Mouse (Mus musculus): Measurements from ENCODE around the gene Mkrn3. TPM values are rescaled to one million over a fixed set of nuclear protein-coding genes. Genes with fewer than 3 reads are reported as not detected.
A peak's percentile ranks its signal among the peaks of the same experiment; 100 is the strongest.

Gene Mkrn3
- 2.0 and 2.7 TPM in 2 replicates for polyA plus RNA-seq (2015; fragmentation: Nextera tagmentation; extraction: Ambion mirVana)

GRCm38 (mm10) chr7:62419493-62420360 lies at the start of gene Mkrn3:
TSS of gene Mkrn3 (minus strand) at chr7:62420139.
- peak; percentile 45; the same call in 1 of the 2 replicates for ATAC-seq (replicated peaks; ENCODE audit: extremely low read depth, insufficient read depth, low FRiP score)
- no peak within 1 kb of the TSS for H3K27ac ChIP-seq (ENCODE audit: low read length)
- H3K4me1 ChIP-seq (ENCODE audit: control insufficient read depth, insufficient read depth, low read length) = no peaks in the 10 kb centered on the region
- peak within 1 kb of the TSS; percentile 78 for H3K4me3 ChIP-seq (ENCODE audit: low read length)
- peak within 1 kb of the TSS; percentile 77 for H3K9ac ChIP-seq (ENCODE audit: low read length)
- H3K9me3 ChIP-seq (replicated peaks; ENCODE audit: control insufficient read depth, low read length) = peaks cover 4% of the 10 kb centered on the region
- H3K4me2 ChIP-seq (ENCODE audit: low read depth, low read length) = peak within 1 kb of the TSS; percentile 75
- WGBS = 18% methylated on average over 49 of the region's 49 CpGs
- H3K27me3 ChIP-seq (ENCODE audit: control insufficient read depth, insufficient read depth, low read length) = no peaks in the 10 kb centered on the region
- H3K36me3 ChIP-seq (ENCODE audit: control insufficient read depth, insufficient read depth) = no peaks in the 10 kb centered on the region

- peak within 1 kb of the TSS; percentile 78 for H3K4me2 ChIP-seq (ENCODE audit: low read depth, low read length)
- no peaks in the 10 kb centered on the region for H3K36me3 ChIP-seq (ENCODE audit: control insufficient read depth, insufficient read depth)
- peak; percentile 82 for ATAC-seq (replicated peaks; ENCODE audit: extremely low read depth, insufficient read depth, low FRiP score)
- H3K4me3 ChIP-seq (ENCODE audit: low read length) = peak within 1 kb of the TSS; percentile 59
- H3K4me1 ChIP-seq (ENCODE audit: control insufficient read depth, insufficient read depth, low read length) = 0 out of 2 replicates have a peak, but pooled peaks cover 2% of the 10 kb centered on the region
- 13% methylated on average over 79 of the region's 82 CpGs for WGBS
- no peaks in the 10 kb centered on the region for H3K27me3 ChIP-seq (ENCODE audit: control insufficient read depth, insufficient read depth, low read length)
- no peaks in the 10 kb centered on the region for H3K9me3 ChIP-seq (replicated peaks; ENCODE audit: control insufficient read depth, low read length)
- peak within 1 kb of the TSS; percentile 76 for H3K27ac ChIP-seq (ENCODE audit: low read length)
- H3K9ac ChIP-seq (ENCODE audit: low read length) = peak within 1 kb of the TSS; percentile 67
These were observed 44.2 kb upstream of the Mkrn3 start, which contains the start of gene Peg12 for GRCm38 (mm10) chr7:62463878-62464755. TSS of gene Peg12 (minus strand) at chr7:62464510.

- Histone ChIP-seq H3K4me2 (ENCODE audit: low read depth, low read length) (peak overlapping the region; percentile 78), H3K4me1 (ENCODE audit: control insufficient read depth, insufficient read depth, low read length) (0 out of 2 replicates have a peak, but pooled peaks cover 2% of the 10 kb centered on the region), H3K4me3 (ENCODE audit: low read length) (peak overlapping the region; percentile 59), H3K9me3 (replicated peaks; ENCODE audit: control insufficient read depth, low read length) (no peaks in the 10 kb centered on the region), H3K27me3 (ENCODE audit: control insufficient read depth, insufficient read depth, low read length) (no peaks in the 10 kb centered on the region), H3K27ac (ENCODE audit: low read length) (peak overlapping the region; percentile 76; the same call in 1 of the 2 replicates), H3K36me3 (ENCODE audit: control insufficient read depth, insufficient read depth) (no peaks in the 10 kb centered on the region), H3K9ac (ENCODE audit: low read length) (peak overlapping the region; percentile 67)
- 18% methylated on average over 55 of the region's 55 CpGs for WGBS
- 0 out of 2 replicates have a peak, but pooled peaks have one; percentile 8 for ATAC-seq (replicated peaks; ENCODE audit: extremely low read depth, insufficient read depth, low FRiP score)
These were observed 43.3 kb upstream of the Mkrn3 start for GRCm38 (mm10) chr7:62463007-62463877.

- no peak for ATAC-seq (replicated peaks; ENCODE audit: extremely low read depth, insufficient read depth, low FRiP score)
- no peak overlapping the region for H3K9ac ChIP-seq (ENCODE audit: low read length)
- WGBS = 25% methylated on average over 13 of the region's 13 CpGs
These were observed 42.5 kb upstream of the Mkrn3 start for GRCm38 (mm10) chr7:62462229-62463006.

GRCm38 (mm10) chr7:62452353-62452752 lies 32.4 kb upstream of the Mkrn3 start:
- Histone ChIP-seq H3K9ac (ENCODE audit: low read length) (no peak overlapping the region), H3K4me2 (ENCODE audit: low read depth, low read length) (no peak overlapping the region), H3K4me3 (ENCODE audit: low read length) (no peak overlapping the region), H3K36me3 (ENCODE audit: control insufficient read depth, insufficient read depth) (no peaks in the 10 kb centered on the region), H3K4me1 (ENCODE audit: control insufficient read depth, insufficient read depth, low read length) (no peaks in the 10 kb centered on the region), H3K27ac (ENCODE audit: low read length) (no peak overlapping the region), H3K27me3 (ENCODE audit: control insufficient read depth, insufficient read depth, low read length) (no peaks in the 10 kb centered on the region), H3K9me3 (replicated peaks; ENCODE audit: control insufficient read depth, low read length) (no peaks in the 10 kb centered on the region; the same call in 1 of the 2 replicates)
- ATAC-seq (replicated peaks; ENCODE audit: extremely low read depth, insufficient read depth, low FRiP score) = no peak
- 25% methylated on average over 2 of the region's 2 CpGs for WGBS

More at GRCm38 (mm10) chr7:62462229-62463006, 42.5 kb upstream of the Mkrn3 start:
- 0 out of 2 replicates have a peak, but pooled peaks cover 2% of the 10 kb centered on the region for H3K4me1 ChIP-seq (ENCODE audit: control insufficient read depth, insufficient read depth, low read length)
- H3K27ac ChIP-seq (ENCODE audit: low read length) = no peak overlapping the region
- no peaks in the 10 kb centered on the region for H3K9me3 ChIP-seq (replicated peaks; ENCODE audit: control insufficient read depth, low read length)
- peak overlapping the region; percentile 59 for H3K4me3 ChIP-seq (ENCODE audit: low read length)
- H3K27me3 ChIP-seq (ENCODE audit: control insufficient read depth, insufficient read depth, low read length) = no peaks in the 10 kb centered on the region
- no peaks in the 10 kb centered on the region for H3K36me3 ChIP-seq (ENCODE audit: control insufficient read depth, insufficient read depth)
- H3K4me2 ChIP-seq (ENCODE audit: low read depth, low read length) = peak overlapping the region; percentile 78

GRCm38 (mm10) chr7:62445431-62446165 lies 25.7 kb upstream of the Mkrn3 start:
- no peak overlapping the region for H3K4me3 ChIP-seq (ENCODE audit: low read length)
- H3K27ac ChIP-seq (ENCODE audit: low read length) = no peak overlapping the region
- ATAC-seq (replicated peaks; ENCODE audit: extremely low read depth, insufficient read depth, low FRiP score) = no peak
- H3K27me3 ChIP-seq (ENCODE audit: control insufficient read depth, insufficient read depth, low read length) = no peaks in the 10 kb centered on the region
- no peaks in the 10 kb centered on the region for H3K9me3 ChIP-seq (replicated peaks; ENCODE audit: control insufficient read depth, low read length)
- no peaks in the 10 kb centered on the region for H3K36me3 ChIP-seq (ENCODE audit: control insufficient read depth, insufficient read depth)
- no peaks in the 10 kb centered on the region for H3K4me1 ChIP-seq (ENCODE audit: control insufficient read depth, insufficient read depth, low read length)
- H3K4me2 ChIP-seq (ENCODE audit: low read depth, low read length) = no peak overlapping the region
- H3K9ac ChIP-seq (ENCODE audit: low read length) = no peak overlapping the region

- no peak for ATAC-seq (replicated peaks; ENCODE audit: extremely low read depth, insufficient read depth, low FRiP score)
- H3K4me2 ChIP-seq (ENCODE audit: low read depth, low read length) = no peak overlapping the region
- H3K27me3 ChIP-seq (ENCODE audit: control insufficient read depth, insufficient read depth, low read length) = no peaks in the 10 kb centered on the region
- no peak overlapping the region for H3K27ac ChIP-seq (ENCODE audit: low read length)
- no peaks in the 10 kb centered on the region for H3K9me3 ChIP-seq (replicated peaks; ENCODE audit: control insufficient read depth, low read length)
- H3K4me1 ChIP-seq (ENCODE audit: control insufficient read depth, insufficient read depth, low read length) = no peaks in the 10 kb centered on the region
- 44% methylated on average over 2 of the region's 2 CpGs for WGBS
- H3K4me3 ChIP-seq (ENCODE audit: low read length) = no peak overlapping the region
- H3K9ac ChIP-seq (ENCODE audit: low read length) = no peak overlapping the region
- H3K36me3 ChIP-seq (ENCODE audit: control insufficient read depth, insufficient read depth) = no peaks in the 10 kb centered on the region
These were observed 16.5 kb upstream of the Mkrn3 start for GRCm38 (mm10) chr7:62436394-62436793.

All from heart, embryonic 16.5 days (tissue).